Mouse (Mus musculus) lung, adult 2 months (tissue): ENCODE results near the gene Scin.

Experiments
- CTCF ChIP-seq: fragments of 200-500 bp; IDR thresholded peaks from 2 replicates; pipeline ENCODE4 v1.5.1; 2011; ENCODE audit warnings: mild to moderate bottlenecking, low read length, control low read depth; ENCODE audit not compliant: insufficient read depth
- POLR2A ChIP-seq: fragments of 200-500 bp; IDR thresholded peaks from 2 replicates; pipeline ENCODE4 v1.6.1; 2011; ENCODE audit warnings: low read depth, mild to moderate bottlenecking, control low read depth, low read length, borderline replicate concordance; ENCODE audit errors: extremely low read depth

- TF ChIP-seq POLR2A, result no peak
- no peak for TF ChIP-seq CTCF
These were observed 44.0 kb downstream of the Scin start for GRCm38 (mm10) chr12:40090017-40090416.
